Mouse (Mus musculus): ENCODE results near the gene Chrd. TPM values are rescaled to one million over a fixed set of nuclear protein-coding genes. Genes with fewer than 3 reads are reported as not detected.

The Chrd gene
- total RNA-seq, 1 experiment = 3.7 TPM

- in situ Hi-C loops (cut with MboI; ENCODE audit: low sequenced_read_pairs in 2 of 2, unreplicated experiment in 2 of 2) = no loop called here
- no peaks in the 10 kb centered on the region; the same call in 1 of the 2 replicates for H3K36me3 ChIP-seq (ENCODE audit: control insufficient read depth, insufficient read depth, low read length, poor library complexity, severe bottlenecking)
- TF ChIP-seq ZC3H11A (IDR thresholded peaks at IDR 0.05; ENCODE audit: borderline replicate concordance, low read depth, low read length) = no peak
- no peak for TF ChIP-seq CHD2 (IDR thresholded peaks at IDR 0.05; ENCODE audit: low read depth, low read length)
- no peak for TF ChIP-seq MAFK (IDR thresholded peaks at IDR 0.05; ENCODE audit: insufficient read depth, low read depth, low read length)
- no peak for TF ChIP-seq ZNF384 (IDR thresholded peaks at IDR 0.05; ENCODE audit: low read depth, low read length)
- TF ChIP-seq HCFC1 (IDR thresholded peaks at IDR 0.05; ENCODE audit: borderline replicate concordance, insufficient read depth, low read length) = no peak
- no peak overlapping the region for H3K27ac ChIP-seq (ENCODE audit: insufficient read depth, low read depth, low read length, poor library complexity, severe bottlenecking)
- peaks cover 5 to 7% of the 10 kb centered on the region in 2 experiments; a peak in 1 of 4 replicates for H3K4me1 ChIP-seq (ENCODE audit: control insufficient read depth in 2 of 2, insufficient read depth in 2 of 2, low read length in 2 of 2, poor library complexity in 1 of 2)
- H3K9ac ChIP-seq (ENCODE audit: insufficient read depth, low read depth, low read length, poor library complexity, severe bottlenecking) = no peak overlapping the region
- no peaks in the 10 kb centered on the region for H3K9me3 ChIP-seq (ENCODE audit: control insufficient read depth, insufficient read depth, low read depth, low read length)
- H3K4me3 ChIP-seq (ENCODE audit: insufficient read depth in 1 of 2, low read depth in 1 of 2, low read length in 2 of 2, poor library complexity in 1 of 2, severe bottlenecking in 1 of 2) = no peak overlapping the region
- DNase-seq (ENCODE audit: low read depth, low spot score) = no peak
These were observed 2.7 kb downstream of the Chrd start for GRCm38 (mm10) chr16:20735651-20736050.

DNA sequence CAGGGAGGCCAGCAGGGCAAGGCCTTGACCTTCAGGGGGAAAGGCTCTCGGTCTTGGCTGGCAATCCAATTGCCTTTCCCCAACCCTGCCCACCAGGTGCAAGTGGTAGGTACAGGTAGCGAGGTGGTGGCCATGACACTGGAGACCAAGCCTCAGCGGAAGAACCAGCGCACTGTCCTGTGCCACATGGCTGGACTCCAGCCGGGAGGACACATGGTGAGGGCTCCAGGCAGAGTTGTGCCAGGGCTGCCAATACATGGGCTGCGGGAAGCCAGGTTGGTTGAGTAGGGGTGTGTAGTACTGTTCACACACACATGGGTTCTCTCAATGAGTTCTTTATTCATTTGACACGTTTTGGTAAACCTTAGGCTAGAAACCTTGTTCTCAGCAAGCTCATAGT, 3.2 kb downstream of the Chrd start:
- no peak for TF ChIP-seq ZC3H11A (IDR thresholded peaks at IDR 0.05; ENCODE audit: borderline replicate concordance, low read depth, low read length)
- no peak for TF ChIP-seq CHD2 (IDR thresholded peaks at IDR 0.05; ENCODE audit: low read depth, low read length)
- TF ChIP-seq HCFC1 (IDR thresholded peaks at IDR 0.05; ENCODE audit: borderline replicate concordance, insufficient read depth, low read length) = no peak
- TF ChIP-seq ZNF384 (IDR thresholded peaks at IDR 0.05; ENCODE audit: low read depth, low read length) = no peak
- no peak for TF ChIP-seq MAFK (IDR thresholded peaks at IDR 0.05; ENCODE audit: insufficient read depth, low read depth, low read length)
- in situ Hi-C loops (cut with MboI; ENCODE audit: low sequenced_read_pairs in 2 of 2, unreplicated experiment in 2 of 2) = no loop called here
- DNase-seq (ENCODE audit: low read depth, low spot score) = no peak
- H3K4me1 ChIP-seq (ENCODE audit: control insufficient read depth in 2 of 2, insufficient read depth in 2 of 2, low read length in 2 of 2, poor library complexity in 1 of 2) = peaks cover 5 to 7% of the 10 kb centered on the region in 2 experiments; a peak in 1 of 4 replicates
- H3K9ac ChIP-seq (ENCODE audit: insufficient read depth, low read depth, low read length, poor library complexity, severe bottlenecking) = no peak overlapping the region
- H3K9me3 ChIP-seq (ENCODE audit: control insufficient read depth, insufficient read depth, low read depth, low read length) = no peaks in the 10 kb centered on the region
- no peak overlapping the region for H3K4me3 ChIP-seq (ENCODE audit: insufficient read depth in 1 of 2, low read depth in 1 of 2, low read length in 2 of 2, poor library complexity in 1 of 2, severe bottlenecking in 1 of 2)
- H3K27ac ChIP-seq (ENCODE audit: insufficient read depth, low read depth, low read length, poor library complexity, severe bottlenecking) = no peak overlapping the region
- H3K36me3 ChIP-seq (ENCODE audit: control insufficient read depth, insufficient read depth, low read length, poor library complexity, severe bottlenecking) = no peaks in the 10 kb centered on the region; the same call in 1 of the 2 replicates

- in situ Hi-C loops (cut with MboI; ENCODE audit: low sequenced_read_pairs in 2 of 2, unreplicated experiment in 2 of 2) = no loop called here
- Histone ChIP-seq H3K4me3 (ENCODE audit: insufficient read depth in 1 of 2, low read depth in 1 of 2, low read length in 2 of 2, poor library complexity in 1 of 2, severe bottlenecking in 1 of 2) (no peak overlapping the region), H3K36me3 (ENCODE audit: control insufficient read depth, insufficient read depth, low read length, poor library complexity, severe bottlenecking) (no peaks in the 10 kb centered on the region; the same call in 1 of the 2 replicates), H3K9me3 (ENCODE audit: control insufficient read depth, insufficient read depth, low read depth, low read length) (no peaks in the 10 kb centered on the region), H3K4me1 (ENCODE audit: control insufficient read depth in 2 of 2, insufficient read depth in 2 of 2, low read length in 2 of 2, poor library complexity in 1 of 2) (peaks cover 2 to 4% of the 10 kb centered on the region in 2 experiments; a peak in 1 of 4 replicates), H3K27ac (ENCODE audit: insufficient read depth, low read depth, low read length, poor library complexity, severe bottlenecking) (no peak overlapping the region), H3K9ac (ENCODE audit: insufficient read depth, low read depth, low read length, poor library complexity, severe bottlenecking) (no peak overlapping the region)
- DNase-seq (ENCODE audit: low read depth, low spot score) = no peak
- no peak for TF ChIP-seq HCFC1 (IDR thresholded peaks at IDR 0.05; ENCODE audit: borderline replicate concordance, insufficient read depth, low read length)
- TF ChIP-seq ZC3H11A (IDR thresholded peaks at IDR 0.05; ENCODE audit: borderline replicate concordance, low read depth, low read length) = no peak
- TF ChIP-seq MAFK (IDR thresholded peaks at IDR 0.05; ENCODE audit: insufficient read depth, low read depth, low read length) = no peak
- TF ChIP-seq ZNF384 (IDR thresholded peaks at IDR 0.05; ENCODE audit: low read depth, low read length) = no peak
- no peak for TF ChIP-seq CHD2 (IDR thresholded peaks at IDR 0.05; ENCODE audit: low read depth, low read length)
These were observed 3.9 kb downstream of the Chrd start for GRCm38 (mm10) chr16:20736823-20737222.

- Histone ChIP-seq H3K9me3 (ENCODE audit: control insufficient read depth, insufficient read depth, low read depth, low read length) (no peaks in the 10 kb centered on the region), H3K4me3 (ENCODE audit: insufficient read depth in 1 of 2, low read depth in 1 of 2, low read length in 2 of 2, poor library complexity in 1 of 2, severe bottlenecking in 1 of 2) (no peak overlapping the region), H3K4me1 (ENCODE audit: control insufficient read depth in 2 of 2, insufficient read depth in 2 of 2, low read length in 2 of 2, poor library complexity in 1 of 2) (no peaks in the 10 kb centered on the region), H3K36me3 (ENCODE audit: control insufficient read depth, insufficient read depth, low read length, poor library complexity, severe bottlenecking) (no peaks in the 10 kb centered on the region; the same call in 1 of the 2 replicates), H3K27ac (ENCODE audit: insufficient read depth, low read depth, low read length, poor library complexity, severe bottlenecking) (no peak overlapping the region), H3K9ac (ENCODE audit: insufficient read depth, low read depth, low read length, poor library complexity, severe bottlenecking) (no peak overlapping the region)
- TF ChIP-seq CHD2 (IDR thresholded peaks at IDR 0.05; ENCODE audit: low read depth, low read length) = no peak
- no peak for TF ChIP-seq ZC3H11A (IDR thresholded peaks at IDR 0.05; ENCODE audit: borderline replicate concordance, low read depth, low read length)
- TF ChIP-seq MAFK (IDR thresholded peaks at IDR 0.05; ENCODE audit: insufficient read depth, low read depth, low read length) = no peak
- TF ChIP-seq HCFC1 (IDR thresholded peaks at IDR 0.05; ENCODE audit: borderline replicate concordance, insufficient read depth, low read length) = no peak
- DNase-seq (ENCODE audit: low read depth, low spot score) = no peak
- in situ Hi-C loops (cut with MboI; ENCODE audit: low sequenced_read_pairs in 2 of 2, unreplicated experiment in 2 of 2) = no loop called here
These were observed 6.9 kb downstream of the Chrd start for GRCm38 (mm10) chr16:20739845-20740244.

DNA sequence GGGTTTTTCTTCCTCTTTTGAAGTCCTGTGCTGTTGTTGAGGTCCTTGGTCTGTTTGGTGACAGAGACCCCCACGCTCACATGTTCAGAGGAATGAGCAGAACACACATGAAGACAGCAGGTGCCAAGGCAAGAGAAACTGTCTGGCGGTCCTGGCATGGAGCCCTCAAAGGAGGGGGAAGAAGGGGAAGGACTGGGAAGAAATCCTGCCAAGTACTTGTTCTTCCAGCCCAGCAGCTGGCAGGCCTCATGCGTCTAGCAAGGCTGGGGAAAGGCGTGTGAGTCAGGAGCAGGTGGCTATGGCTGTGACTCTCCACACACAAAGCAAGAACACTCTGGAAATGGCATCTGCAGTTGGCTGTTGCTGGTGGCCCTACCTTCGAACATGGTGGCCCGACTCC, 13.7 kb downstream of the Chrd start:
- DNase-seq (ENCODE audit: low read depth, low spot score) = no peak
- H3K9ac ChIP-seq (ENCODE audit: insufficient read depth, low read depth, low read length, poor library complexity, severe bottlenecking) = no peak overlapping the region
- H3K4me1 ChIP-seq (ENCODE audit: control insufficient read depth in 2 of 2, insufficient read depth in 2 of 2, low read length in 2 of 2, poor library complexity in 1 of 2) = 0 out of 4 replicates have a peak, but pooled peaks cover 0 to 2% of the 10 kb centered on the region in 2 experiments
- TF ChIP-seq ZNF384 (IDR thresholded peaks at IDR 0.05; ENCODE audit: low read depth, low read length) (no peak), MAFK (IDR thresholded peaks at IDR 0.05; ENCODE audit: insufficient read depth, low read depth, low read length) (no peak), ZC3H11A (IDR thresholded peaks at IDR 0.05; ENCODE audit: borderline replicate concordance, low read depth, low read length) (no peak), HCFC1 (IDR thresholded peaks at IDR 0.05; ENCODE audit: borderline replicate concordance, insufficient read depth, low read length) (no peak), CHD2 (IDR thresholded peaks at IDR 0.05; ENCODE audit: low read depth, low read length) (no peak)
- in situ Hi-C loops (cut with MboI; ENCODE audit: low sequenced_read_pairs in 2 of 2, unreplicated experiment in 2 of 2) = no loop called here
- no peak overlapping the region for H3K27ac ChIP-seq (ENCODE audit: insufficient read depth, low read depth, low read length, poor library complexity, severe bottlenecking)
- no peaks in the 10 kb centered on the region for H3K9me3 ChIP-seq (ENCODE audit: control insufficient read depth, insufficient read depth, low read depth, low read length)
- H3K36me3 ChIP-seq (ENCODE audit: control insufficient read depth, insufficient read depth, low read length, poor library complexity, severe bottlenecking) = no peaks in the 10 kb centered on the region
- no peak overlapping the region for H3K4me3 ChIP-seq (ENCODE audit: insufficient read depth in 1 of 2, low read depth in 1 of 2, low read length in 2 of 2, poor library complexity in 1 of 2, severe bottlenecking in 1 of 2)

All from ES-E14 (cell line).